In the genomic region with DNA sequence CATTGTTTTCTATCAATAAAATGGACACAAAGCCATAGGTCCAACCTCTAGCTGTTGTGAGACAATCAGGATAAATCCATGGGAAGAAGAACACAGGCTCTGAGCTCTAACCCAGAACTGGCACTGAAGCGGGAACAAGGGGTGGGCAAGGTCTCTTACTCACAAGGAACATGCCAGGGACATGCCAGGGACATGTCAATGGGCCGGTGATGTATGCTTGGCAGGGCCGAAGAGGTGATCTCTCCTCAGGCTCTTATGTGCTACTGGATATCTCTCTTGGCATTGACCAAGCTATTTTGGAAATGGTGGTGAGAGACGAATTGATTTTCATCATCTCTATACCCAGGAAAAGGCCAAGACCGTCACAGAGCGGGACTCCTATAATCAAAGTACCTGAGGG, we compare ENCODE assay signal across 20 mouse cellular contexts. TPM values are rescaled to one million over a fixed set of nuclear protein-coding genes. Genes with fewer than 3 reads are reported as not detected.
"Had no signal": no experiment of that assay in that cellular context is flagged by ENCODE, and none has a peak within 500 bp of the region (broad histone marks: within the 10 kb centered on the region; RNA-seq: fewer than 3 reads in every experiment).

No protein-coding gene starts in this region.

- DNase-seq: gastrocnemius, postnatal 14 days; kidney, adult 18-20 months; kidney, adult 8-10 months; kidney, postnatal 10 days; kidney, postnatal 25 days; kidney, postnatal 4 days; liver; liver, embryonic 13.5 days; liver, postnatal 0 days had no signal

- H3K9me3 ChIP-seq: heart, embryonic 12.5 days; hindbrain, embryonic 10.5 days; hindbrain, embryonic 12.5 days; intestine, embryonic 15.5 days; limb, embryonic 10.5 days; limb, embryonic 12.5 days; liver, embryonic 13.5 days; liver, embryonic 15.5 days had no signal

- H3K27me3 ChIP-seq: intestine, embryonic 15.5 days; liver, embryonic 15.5 days had no signal

- H3K4me1 ChIP-seq: hindbrain, embryonic 12.5 days; intestine, embryonic 15.5 days; limb, embryonic 10.5 days; limb, embryonic 12.5 days; liver, embryonic 13.5 days; liver, embryonic 15.5 days had no signal

- H3K36me3 ChIP-seq: heart, embryonic 12.5 days; hindbrain, embryonic 10.5 days; hindbrain, embryonic 12.5 days; intestine, embryonic 15.5 days; limb, embryonic 10.5 days; limb, embryonic 12.5 days; liver, embryonic 13.5 days; liver, embryonic 15.5 days had no signal

- H3K27ac ChIP-seq: hindbrain, embryonic 10.5 days; hindbrain, embryonic 12.5 days; hindbrain, embryonic 14.5 days; intestine, embryonic 15.5 days; limb, embryonic 10.5 days; limb, embryonic 12.5 days; liver, embryonic 13.5 days; liver, embryonic 15.5 days had no signal

- H3K4me3 ChIP-seq: heart, embryonic 12.5 days; hindbrain, embryonic 10.5 days; hindbrain, embryonic 12.5 days; intestine, embryonic 15.5 days; limb, embryonic 10.5 days; limb, embryonic 12.5 days; liver, embryonic 13.5 days; liver, embryonic 15.5 days had no signal

RNA-seq across cellular contexts. Expression of gene Ky, which starts 6.8 kb away (rescaled TPM):
- total RNA-seq: granulocyte monocyte progenitor cell, adult 5-6 weeks had no signal
- polyA plus RNA-seq: kidney, embryonic 14.5 days; liver, embryonic 11.5 days; liver, postnatal 0 days had no signal
